Mouse (Mus musculus) ES-Bruce4 (cell line): ENCODE data around the gene Tnfrsf21. TPM values are rescaled to one million over a fixed set of nuclear protein-coding genes. Genes with fewer than 3 reads are reported as not detected.

Experiments
- H3K27ac ChIP-seq: 2 replicates; pipeline ENCODE4 v1.5.1; 2012; ENCODE audit warnings: low read length, inconsistent platforms; ENCODE audit not compliant: insufficient read depth
- H3K27me3 ChIP-seq: 2 replicates; pipeline ENCODE4 v1.6.1; 2012; ENCODE audit warnings: mild to moderate bottlenecking, low read length, inconsistent platforms; ENCODE audit not compliant: control insufficient read depth, poor library complexity, insufficient read depth, severe bottlenecking
- H3K36me3 ChIP-seq: 2 replicates; pipeline ENCODE4 v1.6.1; 2012; ENCODE audit warnings: inconsistent platforms, mild to moderate bottlenecking, low read length, moderate library complexity; ENCODE audit not compliant: control insufficient read depth, poor library complexity, insufficient read depth, severe bottlenecking
- H3K4me1 ChIP-seq: one replicate; pipeline ENCODE4 v1.8.1; 2011; ENCODE audit warnings: low read length; ENCODE audit not compliant: control insufficient read depth, insufficient read depth
- H3K4me3 ChIP-seq: 2 replicates; pipeline ENCODE4 v1.5.1; 2011; ENCODE audit warnings: low read depth, mild to moderate bottlenecking, low read length
- H3K9ac ChIP-seq: 2 replicates; pipeline ENCODE4 v1.6.1; 2012; ENCODE audit warnings: low read depth, mild to moderate bottlenecking, inconsistent platforms; ENCODE audit not compliant: poor library complexity, severe bottlenecking
- H3K9me3 ChIP-seq: replicated peaks from 2 replicates; pipeline ENCODE4 v1.6.1; 2012; ENCODE audit warnings: mild to moderate bottlenecking, low read length, inconsistent platforms; ENCODE audit not compliant: control insufficient read depth, poor library complexity, insufficient read depth, severe bottlenecking
- CTCF ChIP-seq: IDR thresholded peaks from one replicate; pipeline ENCODE4 v1.8.1; 2011; ENCODE audit warnings: low read depth, low read length
- EP300 ChIP-seq: IDR thresholded peaks from 2 replicates; pipeline ENCODE4 v1.6.1; 2011; ENCODE audit warnings: low read depth, low read length; ENCODE audit not compliant: insufficient read depth
- POLR2A ChIP-seq: IDR thresholded peaks from one replicate; pipeline ENCODE4 v1.8.1; 2011; ENCODE audit warnings: low read length; ENCODE audit not compliant: insufficient read depth
- polyA plus RNA-seq: library from polyadenylated mRNA; stranded (reverse); fragments of >200 nt; gene quantifications from 2 replicates; pipeline ENCODE4 v1.2.4, GENCODE M21; 2011; ENCODE audit warnings: low read depth; ENCODE audit not compliant: missing spikeins, insufficient read depth, insufficient read length

The Tnfrsf21 gene
- polyA plus RNA-seq, 1 experiment = 13.1 TPM

DNA sequence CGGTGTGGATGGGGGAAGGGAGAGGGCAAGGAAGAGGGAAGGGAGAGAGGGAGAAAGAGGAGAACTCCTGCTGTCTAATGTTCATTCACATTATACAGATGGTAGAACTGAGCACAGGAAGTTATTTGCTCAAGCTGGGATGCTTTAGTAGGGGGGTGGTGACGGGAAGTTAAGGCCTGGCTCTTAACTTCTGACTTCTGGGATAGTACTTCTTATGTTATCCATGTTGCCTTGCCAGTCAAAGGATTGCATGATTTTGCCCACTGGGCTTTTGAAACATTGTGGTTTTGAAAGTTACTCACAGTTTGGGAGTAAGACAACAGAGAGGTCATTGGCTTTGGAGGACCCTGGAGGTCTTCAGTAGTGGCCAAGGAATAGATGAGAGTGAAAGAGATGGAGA, 34.3 kb downstream of the Tnfrsf21 start:
- H3K4me3 ChIP-seq = no peak overlapping the region

GRCm38 (mm10) chr17:43052791-43053190, 36.4 kb downstream of the Tnfrsf21 start:
- Histone ChIP-seq H3K4me1 (no peaks in the 10 kb centered on the region), H3K9me3 (peaks cover 2% of the 10 kb centered on the region; the same call in 1 of the 2 replicates), H3K27ac (no peak overlapping the region), H3K36me3 (no peaks in the 10 kb centered on the region), H3K9ac (no peak overlapping the region), H3K27me3 (peaks cover 1% of the 10 kb centered on the region; the same call in 1 of the 2 replicates), H3K4me3 (no peak overlapping the region)
- TF ChIP-seq POLR2A = no peak
- TF ChIP-seq EP300 = no peak
- no peak for TF ChIP-seq CTCF

More for the DNA sequence above, 34.3 kb downstream of the Tnfrsf21 start:
- H3K4me1 ChIP-seq = no peaks in the 10 kb centered on the region
- no peak overlapping the region for H3K9ac ChIP-seq
- peaks cover 2% of the 10 kb centered on the region; the same call in 1 of the 2 replicates for H3K9me3 ChIP-seq
- H3K36me3 ChIP-seq = no peaks in the 10 kb centered on the region
- H3K27ac ChIP-seq = no peak overlapping the region
- TF ChIP-seq EP300 (no peak), POLR2A (no peak), CTCF (no peak)
- peaks cover 1% of the 10 kb centered on the region; the same call in 1 of the 2 replicates for H3K27me3 ChIP-seq

GRCm38 (mm10) chr17:43053943-43054342, 37.6 kb downstream of the Tnfrsf21 start:
- H3K9ac ChIP-seq = no peak overlapping the region

DNA sequence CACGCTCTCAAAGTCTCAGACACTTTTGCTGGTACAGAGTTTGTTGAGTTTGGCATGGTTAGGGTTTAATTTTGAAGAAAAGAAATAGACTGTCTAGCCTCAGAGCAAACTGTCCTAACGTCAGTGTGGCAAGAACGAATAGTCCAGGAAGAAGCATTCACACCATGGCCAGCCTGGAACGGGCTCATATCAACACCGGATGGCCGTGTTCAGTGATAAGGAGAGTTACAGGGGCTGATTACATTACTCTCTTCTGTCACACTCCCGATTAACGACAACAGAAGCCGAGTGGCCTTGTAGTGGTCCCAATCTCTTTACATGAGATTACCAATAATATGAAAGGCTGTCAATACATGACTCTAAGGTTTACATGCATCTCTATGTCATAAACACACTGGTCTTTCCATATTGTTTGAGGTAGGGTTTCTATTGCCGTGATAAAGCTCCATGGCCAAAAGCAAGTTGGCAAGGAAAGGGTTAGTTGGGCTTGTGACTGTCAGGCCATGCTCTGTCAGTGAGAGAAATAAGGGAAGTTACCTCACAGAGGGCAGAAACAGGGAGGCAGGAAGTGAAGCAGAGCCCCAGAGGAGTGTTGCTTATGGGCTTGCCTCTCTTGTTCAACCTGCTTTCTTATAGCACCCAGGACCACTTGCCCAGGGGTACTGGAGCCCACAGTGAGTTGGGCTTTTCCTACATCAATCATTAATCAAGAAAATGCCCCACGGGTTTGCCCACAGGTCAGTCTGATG, 42.1 kb downstream of the Tnfrsf21 start:
- H3K4me1 ChIP-seq = no peaks in the 10 kb centered on the region

More at GRCm38 (mm10) chr17:43053943-43054342, 37.6 kb downstream of the Tnfrsf21 start:
- Histone ChIP-seq H3K4me3 (no peak overlapping the region), H3K4me1 (no peaks in the 10 kb centered on the region), H3K36me3 (no peaks in the 10 kb centered on the region), H3K27me3 (peaks cover 1% of the 10 kb centered on the region; the same call in 1 of the 2 replicates), H3K27ac (no peak overlapping the region), H3K9me3 (peaks cover 2% of the 10 kb centered on the region; the same call in 1 of the 2 replicates)
- TF ChIP-seq POLR2A (no peak), EP300 (no peak), CTCF (no peak)

GRCm38 (mm10) chr17:43064705-43065104, 48.4 kb downstream of the Tnfrsf21 start:
- H3K9me3 ChIP-seq = no peaks in the 10 kb centered on the region
- H3K4me3 ChIP-seq = no peak overlapping the region
- no peaks in the 10 kb centered on the region; the same call in 1 of the 2 replicates for H3K36me3 ChIP-seq
- no peak overlapping the region for H3K27ac ChIP-seq
- no peaks in the 10 kb centered on the region for H3K4me1 ChIP-seq
- no peaks in the 10 kb centered on the region for H3K27me3 ChIP-seq
- no peak for TF ChIP-seq POLR2A
- no peak for TF ChIP-seq CTCF
- no peak for TF ChIP-seq EP300
- no peak overlapping the region for H3K9ac ChIP-seq

More for the DNA sequence above, 42.1 kb downstream of the Tnfrsf21 start:
- Histone ChIP-seq H3K4me3 (no peak overlapping the region), H3K27me3 (peaks cover 1% of the 10 kb centered on the region; the same call in 1 of the 2 replicates), H3K27ac (no peak overlapping the region), H3K9ac (no peak overlapping the region), H3K9me3 (peaks cover 2% of the 10 kb centered on the region; the same call in 1 of the 2 replicates), H3K36me3 (no peaks in the 10 kb centered on the region; the same call in 1 of the 2 replicates)
- TF ChIP-seq CTCF (no peak), EP300 (no peak), POLR2A (no peak)
